Mouse (Mus musculus) G1E (cell line): Measurements from ENCODE around the gene Masp2.

Experiments
- CTCF ChIP-seq: IDR thresholded peaks from 2 replicates; pipeline ENCODE4 v1.5.1; 2012; ENCODE audit warnings: low read depth, low read length, inconsistent platforms, mixed read lengths
- GATA1 ChIP-seq: IDR thresholded peaks from 2 replicates; pipeline ENCODE4 v1.6.1; 2012; ENCODE audit warnings: borderline replicate concordance, low read length, inconsistent platforms, mixed read lengths
- TAL1 ChIP-seq: conservative IDR thresholded peaks from 2 replicates; pipeline ENCODE4 v1.6.1; 2012; ENCODE audit warnings: low read depth, low read length, inconsistent platforms, mixed read lengths

DNA sequence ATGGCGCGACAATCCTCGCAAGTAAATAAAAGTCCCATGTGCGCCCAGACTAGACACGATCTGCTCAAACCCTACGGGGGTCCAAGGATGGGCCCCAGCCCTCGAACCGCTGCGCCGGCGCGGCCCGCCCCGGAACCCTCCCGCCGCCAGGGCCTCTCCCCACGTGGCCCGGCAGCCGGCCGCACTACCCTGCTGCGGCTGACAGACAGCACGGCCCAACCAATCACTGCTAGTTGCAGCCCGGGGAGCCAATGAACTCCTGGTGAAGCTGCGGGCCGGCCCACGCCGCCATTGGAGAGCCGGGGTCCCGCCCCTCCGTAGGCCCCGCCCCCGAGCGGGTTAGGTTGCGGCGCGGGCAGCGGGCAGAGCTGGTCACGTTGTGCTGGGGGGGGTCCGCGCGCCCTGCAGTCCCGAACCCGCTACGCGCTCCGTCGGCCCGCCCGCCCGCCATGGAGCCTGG lies 11.2 kb upstream of the Masp2 start, which contains the start of gene Srm:
- TF ChIP-seq TAL1, result no peak
- no peak for TF ChIP-seq GATA1
- TF ChIP-seq CTCF, result no peak
